Mouse (Mus musculus) embryonic facial prominence, embryonic 13.5 days (tissue): ENCODE measurements at regions not wholly inside any gene's neighbourhood (a gene's known extent, or its start where the extent isn't known, plus 50 kb on each side); places are given as distances from the start of the nearest gene placed in this dataset.

ENCODE experiments used
- ATAC-seq: fragments of 200-750 bp; cut with Nextera tagmentation; 2 replicates; pipeline ENCODE4 v1.8.0; 2017; ENCODE audit warnings: low read depth; ENCODE audit not compliant: insufficient number of reproducible peaks, insufficient read depth, low FRiP score, low TSS enrichment
- H3K27ac ChIP-seq: fragments of 300-500 bp; sonication (generic); 2 replicates; pipeline ENCODE4 v1.5.1; 2015; ENCODE audit warnings: moderate library complexity, mild to moderate bottlenecking, inconsistent platforms
- H3K27me3 ChIP-seq: fragments of 300-500 bp; sonication (generic); 2 replicates; pipeline ENCODE4 v1.6.1; 2015; ENCODE audit warnings: mild to moderate bottlenecking, inconsistent platforms
- H3K36me3 ChIP-seq: fragments of 300-500 bp; sonication (generic); 2 replicates; pipeline ENCODE4 v1.6.1; 2015; ENCODE audit warnings: mild to moderate bottlenecking, inconsistent platforms
- H3K4me1 ChIP-seq: fragments of 300-500 bp; sonication (generic); 2 replicates; pipeline ENCODE4 v1.6.1; 2015; ENCODE audit warnings: inconsistent platforms
- H3K4me2 ChIP-seq: fragments of 300-500 bp; sonication (generic); 2 replicates; pipeline ENCODE4 v1.6.1; 2015; ENCODE audit warnings: moderate library complexity, mild to moderate bottlenecking, inconsistent platforms
- H3K4me3 ChIP-seq: fragments of 300-500 bp; sonication (generic); 2 replicates; pipeline ENCODE4 v1.5.1; 2015; ENCODE audit warnings: mild to moderate bottlenecking, inconsistent platforms
- H3K9ac ChIP-seq: fragments of 300-500 bp; sonication (generic); 2 replicates; pipeline ENCODE4 v1.6.1; 2015; ENCODE audit warnings: mild to moderate bottlenecking, inconsistent platforms
- H3K9me3 ChIP-seq: fragments of 300-500 bp; sonication (generic); 2 replicates; pipeline ENCODE4 v1.6.1; 2016; ENCODE audit warnings: inconsistent platforms
- WGBS: fragments of 180-500 bp; shearing (Covaris S2); methylation state at CpG from one replicate; pipeline ENCODE4 v1.1.7; 2015; ENCODE audit warnings: mixed read lengths; 5-methylcytosine and 5-hydroxymethylcytosine counted together

DNA sequence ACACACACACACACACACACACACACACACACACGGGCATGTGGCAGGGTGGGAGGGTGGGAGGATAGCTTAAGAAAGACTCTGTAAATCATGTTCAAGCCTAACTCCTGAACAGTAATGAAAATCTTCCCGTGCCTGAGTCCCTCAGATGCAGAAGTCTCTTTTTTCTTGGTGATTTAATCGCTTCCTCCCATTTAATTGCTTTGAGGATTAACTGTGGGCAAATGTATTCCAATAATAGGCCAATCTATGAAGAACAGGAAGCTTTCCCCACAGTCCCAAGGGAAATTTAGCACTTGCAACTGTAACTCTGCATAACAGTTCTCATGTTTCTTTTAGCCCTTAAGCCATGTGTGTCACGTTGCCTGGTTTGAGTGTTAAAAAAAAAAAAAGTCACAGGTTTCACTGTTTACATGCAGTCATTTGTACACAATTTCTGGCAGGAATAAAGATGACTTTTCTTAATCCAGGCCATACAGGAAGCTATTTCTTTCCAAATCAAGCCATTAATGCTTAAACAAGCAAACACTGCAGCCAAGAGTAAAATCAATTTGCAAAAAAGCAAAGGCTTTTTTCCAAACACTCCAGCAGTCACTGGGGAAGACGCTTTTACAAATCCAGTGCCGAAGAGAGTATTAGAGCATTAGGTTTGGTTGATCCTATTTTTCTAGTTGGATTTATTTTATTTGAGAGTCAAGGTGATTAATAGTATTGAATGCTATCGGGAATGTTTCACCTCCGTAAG is 370.8 kb upstream of the Atp2b1 start:
- WGBS = 15% methylated on average over 8 of the region's 8 CpGs
- no peaks in the 10 kb centered on the region for H3K9me3 ChIP-seq
- no peaks in the 10 kb centered on the region for H3K27me3 ChIP-seq
- no peak overlapping the region for H3K4me2 ChIP-seq
- H3K9ac ChIP-seq = no peak overlapping the region
- no peaks in the 10 kb centered on the region for H3K36me3 ChIP-seq
- H3K4me3 ChIP-seq = no peak overlapping the region
- peaks cover 6% of the 10 kb centered on the region; the same call in 1 of the 2 replicates for H3K4me1 ChIP-seq
- H3K27ac ChIP-seq = no peak overlapping the region
- ATAC-seq = 0 out of 2 replicates have a peak, but pooled peaks have one; percentile 43

DNA sequence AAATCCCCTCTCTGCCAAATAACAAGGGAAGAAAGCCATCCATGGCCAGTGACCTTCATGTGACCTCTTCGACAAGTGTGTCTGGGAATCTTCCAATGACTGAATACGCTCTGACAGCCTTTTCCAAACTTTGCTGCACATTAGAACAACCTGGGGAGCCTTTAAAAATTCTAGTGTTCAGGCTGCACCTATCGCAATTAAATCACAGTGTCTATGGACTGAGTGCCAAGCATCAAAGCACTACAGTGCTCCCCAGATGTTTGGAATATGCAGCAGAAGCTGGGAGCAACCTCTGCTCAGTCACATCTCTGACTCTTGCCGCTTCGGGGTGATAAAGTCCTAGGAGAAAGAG is 370.2 kb upstream of the Atp2b1 start:
- no peak overlapping the region for H3K4me3 ChIP-seq
- peaks cover 6% of the 10 kb centered on the region; the same call in 1 of the 2 replicates for H3K4me1 ChIP-seq
- H3K36me3 ChIP-seq = no peaks in the 10 kb centered on the region
- WGBS = 48% methylated on average over 5 of the region's 5 CpGs
- no peak overlapping the region for H3K27ac ChIP-seq
- no peak for ATAC-seq
- no peak overlapping the region for H3K4me2 ChIP-seq
- no peak overlapping the region for H3K9ac ChIP-seq
- H3K27me3 ChIP-seq = no peaks in the 10 kb centered on the region
- no peaks in the 10 kb centered on the region for H3K9me3 ChIP-seq

DNA sequence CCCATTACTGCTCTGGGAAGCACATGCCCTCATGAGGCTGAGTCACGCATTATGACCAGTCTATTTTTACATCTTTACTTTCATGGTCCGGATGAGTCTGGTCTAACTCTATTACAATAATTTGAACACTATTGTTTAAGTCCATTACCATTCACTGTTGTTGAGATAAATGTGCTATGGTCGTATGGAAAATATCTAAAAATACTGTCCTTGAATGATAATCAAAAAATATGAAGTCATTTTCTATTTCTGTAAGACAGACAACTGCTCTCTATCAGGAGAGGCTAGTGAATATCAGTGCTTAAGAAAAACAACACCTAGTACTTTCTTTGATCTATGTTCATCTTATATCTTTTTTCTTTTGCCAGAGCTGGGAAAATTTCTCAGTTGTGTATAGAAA is 359.6 kb upstream of the Atp2b1 start:
- Histone ChIP-seq H3K27ac (no peak overlapping the region), H3K4me3 (no peak overlapping the region), H3K9me3 (no peaks in the 10 kb centered on the region), H3K4me2 (no peak overlapping the region), H3K9ac (no peak overlapping the region), H3K36me3 (no peaks in the 10 kb centered on the region), H3K4me1 (no peaks in the 10 kb centered on the region), H3K27me3 (no peaks in the 10 kb centered on the region)
- WGBS = 86% methylated on average over 3 of the region's 3 CpGs
- no peak for ATAC-seq

GRCm38 (mm10) chr10:98557470-98558060 is 356.6 kb upstream of the Atp2b1 start:
- no peak for ATAC-seq

DNA sequence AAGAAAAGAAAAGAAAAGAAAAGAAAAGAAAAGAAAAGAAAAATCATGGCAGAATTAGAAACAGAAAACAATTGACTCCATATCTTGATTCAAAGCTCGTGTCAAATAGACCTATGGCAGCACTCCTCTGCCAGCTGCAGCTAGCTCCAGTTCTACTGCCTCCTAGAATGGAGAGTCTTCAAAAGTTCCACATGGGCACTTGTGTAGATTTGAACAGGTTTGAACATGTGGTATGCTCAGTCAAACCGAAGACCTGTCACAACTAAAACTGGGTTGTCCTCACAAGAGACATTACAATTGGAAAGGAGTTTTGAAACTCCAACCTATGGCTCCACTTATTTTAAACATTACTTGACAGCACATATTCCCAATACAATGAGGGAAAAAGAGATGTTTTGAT is 355.6 kb upstream of the Atp2b1 start:
- no peaks in the 10 kb centered on the region for H3K9me3 ChIP-seq
- no peaks in the 10 kb centered on the region for H3K36me3 ChIP-seq
- H3K4me3 ChIP-seq = no peak overlapping the region
- no peak for ATAC-seq
- no peak overlapping the region for H3K9ac ChIP-seq
- H3K27me3 ChIP-seq = no peaks in the 10 kb centered on the region
- H3K4me1 ChIP-seq = no peaks in the 10 kb centered on the region
- no peak overlapping the region for H3K27ac ChIP-seq
- 70% methylated on average over 2 of the region's 2 CpGs for WGBS
- no peak overlapping the region for H3K4me2 ChIP-seq

More at GRCm38 (mm10) chr10:98557470-98558060, 356.6 kb upstream of the Atp2b1 start:
- WGBS = 73% methylated on average over 9 of the region's 9 CpGs
- Histone ChIP-seq H3K4me3 (no peak overlapping the region), H3K4me2 (no peak overlapping the region), H3K4me1 (no peaks in the 10 kb centered on the region), H3K27ac (no peak overlapping the region), H3K9ac (no peak overlapping the region), H3K27me3 (no peaks in the 10 kb centered on the region), H3K36me3 (no peaks in the 10 kb centered on the region), H3K9me3 (no peaks in the 10 kb centered on the region)

- 87% methylated on average over 2 of the region's 2 CpGs for WGBS
- Histone ChIP-seq H3K4me1 (no peaks in the 10 kb centered on the region), H3K4me3 (no peak overlapping the region), H3K27ac (no peak overlapping the region), H3K4me2 (no peak overlapping the region), H3K9me3 (no peaks in the 10 kb centered on the region), H3K36me3 (no peaks in the 10 kb centered on the region), H3K9ac (no peak overlapping the region), H3K27me3 (no peaks in the 10 kb centered on the region)
- ATAC-seq = no peak
These were observed 351.8 kb upstream of the Atp2b1 start for GRCm38 (mm10) chr10:98562297-98562912.

GRCm38 (mm10) chr10:98572782-98573536 is 341.2 kb upstream of the Atp2b1 start:
- peaks cover 9% of the 10 kb centered on the region; the same call in 1 of the 2 replicates for H3K4me1 ChIP-seq
- no peak overlapping the region for H3K4me3 ChIP-seq
- H3K9me3 ChIP-seq = no peaks in the 10 kb centered on the region
- H3K36me3 ChIP-seq = no peaks in the 10 kb centered on the region
- no peak overlapping the region for H3K9ac ChIP-seq
- WGBS = 23% methylated on average over 16 of the region's 16 CpGs
- peak overlapping the region; percentile 39 for H3K4me2 ChIP-seq
- no peak overlapping the region for H3K27ac ChIP-seq
- no peak for ATAC-seq
- no peaks in the 10 kb centered on the region for H3K27me3 ChIP-seq

DNA sequence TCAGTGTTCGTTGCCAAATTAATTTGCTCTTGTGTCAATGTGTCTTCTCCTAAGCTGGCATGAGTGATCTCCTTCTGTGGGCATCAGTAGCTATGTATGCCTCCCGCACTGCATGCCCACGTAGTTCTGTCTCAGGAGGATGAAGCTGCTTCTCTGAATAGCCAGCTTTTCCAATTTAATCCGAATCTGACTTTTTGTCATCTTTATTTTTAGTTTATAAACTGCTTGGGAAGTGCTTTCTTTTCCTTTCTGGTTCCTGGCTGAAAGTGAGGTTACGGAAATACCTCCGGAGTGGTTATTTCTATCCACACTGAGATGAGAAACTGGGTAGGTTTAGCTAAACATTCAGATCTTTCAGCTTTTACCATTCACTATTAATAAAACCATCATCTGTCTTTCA is 337.2 kb upstream of the Atp2b1 start:
- Histone ChIP-seq H3K9ac (no peak overlapping the region), H3K4me3 (no peak overlapping the region), H3K4me1 (peaks cover 9% of the 10 kb centered on the region; the same call in 1 of the 2 replicates), H3K27ac (no peak overlapping the region), H3K27me3 (no peaks in the 10 kb centered on the region), H3K36me3 (no peaks in the 10 kb centered on the region), H3K4me2 (no peak overlapping the region), H3K9me3 (no peaks in the 10 kb centered on the region)
- WGBS = 84% methylated on average over 6 of the region's 6 CpGs
- ATAC-seq = no peak

- no peak for ATAC-seq
- H3K9ac ChIP-seq = no peak overlapping the region
- H3K4me3 ChIP-seq = no peak overlapping the region
- no peaks in the 10 kb centered on the region for H3K27me3 ChIP-seq
- 0 out of 2 replicates have a peak, but pooled peaks cover 6% of the 10 kb centered on the region for H3K4me1 ChIP-seq
- no peaks in the 10 kb centered on the region for H3K36me3 ChIP-seq
- 41% methylated on average over 1 of the region's 1 CpGs for WGBS
- H3K4me2 ChIP-seq = no peak overlapping the region
- no peaks in the 10 kb centered on the region for H3K9me3 ChIP-seq
- no peak overlapping the region for H3K27ac ChIP-seq
These were observed 329.4 kb upstream of the Atp2b1 start for GRCm38 (mm10) chr10:98584776-98585175.

DNA sequence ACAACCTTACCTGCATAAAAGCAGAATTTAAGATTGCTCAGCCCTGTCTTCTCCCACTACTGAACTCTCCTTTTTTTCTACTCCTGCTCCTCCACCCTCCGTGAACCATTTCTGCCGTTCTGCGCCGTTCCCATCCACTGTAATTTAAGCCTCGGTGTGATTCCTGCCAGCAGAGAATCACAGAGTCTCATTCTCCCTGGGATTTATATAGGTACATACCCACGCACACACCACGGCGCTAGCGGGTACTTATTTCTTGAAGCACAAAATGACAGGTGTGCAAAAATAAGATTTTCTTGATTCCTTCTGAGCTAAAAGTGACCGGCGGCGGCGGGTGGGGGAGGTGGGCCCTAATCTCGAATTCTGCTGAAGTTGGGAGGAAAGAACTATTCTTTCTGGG is 324.5 kb upstream of the Atp2b1 start:
- Histone ChIP-seq H3K9me3 (no peaks in the 10 kb centered on the region), H3K27ac (no peak overlapping the region), H3K4me1 (0 out of 2 replicates have a peak, but pooled peaks cover 6% of the 10 kb centered on the region), H3K36me3 (no peaks in the 10 kb centered on the region), H3K27me3 (no peaks in the 10 kb centered on the region), H3K9ac (no peak overlapping the region), H3K4me2 (no peak overlapping the region), H3K4me3 (no peak overlapping the region)
- 84% methylated on average over 14 of the region's 14 CpGs for WGBS
- no peak for ATAC-seq

GRCm38 (mm10) chr10:98592154-98592553 is 322.1 kb upstream of the Atp2b1 start:
- no peak for ATAC-seq
- no peaks in the 10 kb centered on the region for H3K27me3 ChIP-seq
- no peaks in the 10 kb centered on the region for H3K4me1 ChIP-seq
- no peak overlapping the region for H3K4me2 ChIP-seq
- no peak overlapping the region for H3K27ac ChIP-seq
- H3K4me3 ChIP-seq = no peak overlapping the region
- no peaks in the 10 kb centered on the region for H3K36me3 ChIP-seq
- no peak overlapping the region for H3K9ac ChIP-seq
- H3K9me3 ChIP-seq = no peaks in the 10 kb centered on the region
- WGBS = 63% methylated on average over 6 of the region's 6 CpGs
